Mouse (Mus musculus): ENCODE results near the gene Mgat4a. TPM values are rescaled to one million over a fixed set of nuclear protein-coding genes. Genes with fewer than 3 reads are reported as not detected.

Mgat4a gene
- polyA plus RNA-seq, 2 experiments, result 6.8 to 9.0 TPM

- no peak for ATAC-seq (ENCODE audit: low FRiP score, low read depth)
- H3K27me3 ChIP-seq (ENCODE audit: control insufficient read depth, insufficient read depth, low read length), result no peaks in the 10 kb centered on the region
- no peak for DNase-seq (ENCODE audit: low spot score)
- H3K4me1 ChIP-seq (ENCODE audit: control insufficient read depth, insufficient read depth, low read length), result peaks cover 20% of the 10 kb centered on the region
- peaks cover 8% of the 10 kb centered on the region for H3K9me3 ChIP-seq (ENCODE audit: control insufficient read depth, low read length)
- TF ChIP-seq POLR2A (IDR thresholded peaks at IDR 0.05; ENCODE audit: borderline replicate concordance, extremely low read depth, insufficient read depth, insufficient read length), result no peak
- no peak overlapping the region for H3K27ac ChIP-seq (replicated peaks; ENCODE audit: low read depth, low read length)
- 88% methylated on average over 2 of the region's 2 CpGs for WGBS
- H3K4me2 ChIP-seq (replicated peaks; ENCODE audit: low read depth, low read length, severe bottlenecking), result peak overlapping the region; percentile 66
- H3K36me3 ChIP-seq (ENCODE audit: control insufficient read depth, insufficient read depth, low read length), result peaks cover 38% of the 10 kb centered on the region
- peak overlapping the region; percentile 90 for H3K9ac ChIP-seq (ENCODE audit: low read depth, low read length, severe bottlenecking)
- peak overlapping the region; percentile 96 for H3K4me3 ChIP-seq (replicated peaks; ENCODE audit: low read length)
Observed at GRCm38 (mm10) chr1:37428911-37429310, 111.9 kb downstream of the Mgat4a start.

DNA sequence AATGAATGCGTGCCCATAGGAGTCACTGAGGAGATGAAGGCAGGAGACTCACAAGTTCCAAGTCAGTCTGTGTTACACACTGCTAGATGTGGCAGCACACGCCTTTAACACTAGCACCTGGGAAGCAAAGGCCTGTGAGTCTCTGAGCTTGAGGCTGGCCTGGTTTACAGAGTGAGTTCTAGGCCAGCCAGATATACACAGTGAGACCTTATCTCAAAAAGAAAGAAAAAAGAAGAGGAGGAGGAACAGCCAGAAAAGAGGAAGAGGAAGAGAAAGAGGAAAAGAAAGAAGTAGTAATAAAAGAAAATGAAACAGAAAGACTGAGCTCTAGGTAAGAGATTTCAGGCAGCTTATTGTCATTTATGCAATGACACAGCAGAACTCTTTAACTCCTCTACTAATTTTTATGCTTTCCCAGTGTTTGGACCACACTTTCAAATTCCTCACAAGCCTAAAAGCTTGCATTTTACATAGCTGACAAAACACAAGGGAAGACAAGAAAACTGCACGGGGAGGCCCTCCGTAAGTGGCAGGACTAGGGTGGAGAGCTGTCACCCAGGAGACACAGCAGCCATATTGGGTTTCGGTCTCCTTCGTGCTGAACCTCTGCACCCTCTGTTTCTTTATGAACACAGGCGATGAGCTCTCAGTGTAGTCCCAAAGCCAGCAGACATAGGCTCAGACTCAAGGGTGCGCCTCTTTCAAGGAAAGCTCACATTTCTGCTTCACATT is 113.5 kb downstream of the Mgat4a start:
- Histone ChIP-seq H3K27ac (replicated peaks; ENCODE audit: low read depth, low read length) (no peak overlapping the region), H3K9ac (ENCODE audit: low read depth, low read length, severe bottlenecking) (no peak overlapping the region), H3K9me3 (ENCODE audit: control insufficient read depth, low read length) (peaks cover 10% of the 10 kb centered on the region), H3K27me3 (ENCODE audit: control insufficient read depth, insufficient read depth, low read length) (no peaks in the 10 kb centered on the region), H3K4me2 (replicated peaks; ENCODE audit: low read depth, low read length, severe bottlenecking) (no peak overlapping the region), H3K36me3 (ENCODE audit: control insufficient read depth, insufficient read depth, low read length) (peaks cover 23% of the 10 kb centered on the region), H3K4me3 (replicated peaks; ENCODE audit: low read length) (no peak overlapping the region), H3K4me1 (ENCODE audit: control insufficient read depth, insufficient read depth, low read length) (peaks cover 20% of the 10 kb centered on the region)
- no peak for TF ChIP-seq POLR2A (IDR thresholded peaks at IDR 0.05; ENCODE audit: borderline replicate concordance, extremely low read depth, insufficient read depth, insufficient read length)
- WGBS, result 94% methylated on average over 8 of the region's 8 CpGs
- ATAC-seq (ENCODE audit: low FRiP score, low read depth), result no peak
- DNase-seq (ENCODE audit: low spot score), result no peak

DNA sequence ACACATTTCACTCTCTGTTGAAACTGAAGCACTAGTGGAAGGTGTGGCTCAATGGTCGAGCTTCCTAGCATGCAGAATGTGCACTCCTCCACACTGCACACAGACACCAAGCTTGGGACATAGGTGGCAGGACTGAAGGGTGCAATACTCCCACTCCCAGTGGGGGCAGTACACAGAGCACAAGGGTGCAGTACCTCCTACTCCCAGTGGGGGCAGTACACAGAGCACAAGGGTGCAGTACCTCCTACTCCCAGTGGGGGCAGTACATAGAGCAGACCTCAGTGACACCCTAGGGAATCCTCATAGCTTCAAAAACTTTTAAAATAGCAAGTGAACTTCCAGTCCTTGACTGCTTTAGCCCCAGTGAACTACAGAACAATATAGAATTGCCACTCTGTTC is 121.4 kb downstream of the Mgat4a start:
- H3K27me3 ChIP-seq (ENCODE audit: control insufficient read depth, insufficient read depth, low read length), result no peaks in the 10 kb centered on the region
- no peak overlapping the region for H3K27ac ChIP-seq (replicated peaks; ENCODE audit: low read depth, low read length)
- H3K9ac ChIP-seq (ENCODE audit: low read depth, low read length, severe bottlenecking), result no peak overlapping the region
- H3K4me1 ChIP-seq (ENCODE audit: control insufficient read depth, insufficient read depth, low read length), result no peaks in the 10 kb centered on the region
- DNase-seq (ENCODE audit: low spot score) (no peak), ATAC-seq (ENCODE audit: low FRiP score, low read depth) (no peak)
- H3K36me3 ChIP-seq (ENCODE audit: control insufficient read depth, insufficient read depth, low read length), result peaks cover 32% of the 10 kb centered on the region
- no peak overlapping the region for H3K4me3 ChIP-seq (replicated peaks; ENCODE audit: low read length)
- 95% methylated on average over 1 of the region's 1 CpGs for WGBS
- TF ChIP-seq POLR2A (IDR thresholded peaks at IDR 0.05; ENCODE audit: borderline replicate concordance, extremely low read depth, insufficient read depth, insufficient read length), result no peak
- peaks cover 7% of the 10 kb centered on the region for H3K9me3 ChIP-seq (ENCODE audit: control insufficient read depth, low read length)
- H3K4me2 ChIP-seq (replicated peaks; ENCODE audit: low read depth, low read length, severe bottlenecking), result no peak overlapping the region

- Histone ChIP-seq H3K27ac (replicated peaks; ENCODE audit: low read depth, low read length) (no peak overlapping the region), H3K4me3 (replicated peaks; ENCODE audit: low read length) (no peak overlapping the region), H3K4me2 (replicated peaks; ENCODE audit: low read depth, low read length, severe bottlenecking) (no peak overlapping the region), H3K9me3 (ENCODE audit: control insufficient read depth, low read length) (no peaks in the 10 kb centered on the region), H3K36me3 (ENCODE audit: control insufficient read depth, insufficient read depth, low read length) (peaks cover 29% of the 10 kb centered on the region), H3K4me1 (ENCODE audit: control insufficient read depth, insufficient read depth, low read length) (no peaks in the 10 kb centered on the region), H3K9ac (ENCODE audit: low read depth, low read length, severe bottlenecking) (no peak overlapping the region), H3K27me3 (ENCODE audit: control insufficient read depth, insufficient read depth, low read length) (no peaks in the 10 kb centered on the region)
- TF ChIP-seq POLR2A (IDR thresholded peaks at IDR 0.05; ENCODE audit: borderline replicate concordance, extremely low read depth, insufficient read depth, insufficient read length), result no peak
- 79% methylated on average over 1 of the region's 1 CpGs for WGBS
- ATAC-seq (ENCODE audit: low FRiP score, low read depth), result no peak
- no peak for DNase-seq (ENCODE audit: low spot score)
Observed at GRCm38 (mm10) chr1:37415394-37415793, 125.4 kb downstream of the Mgat4a start.

- no peaks in the 10 kb centered on the region; the same call in 1 of the 2 replicates for H3K4me1 ChIP-seq (ENCODE audit: control insufficient read depth, insufficient read depth, low read length)
- TF ChIP-seq POLR2A (IDR thresholded peaks at IDR 0.05; ENCODE audit: borderline replicate concordance, extremely low read depth, insufficient read depth, insufficient read length), result no peak
- no peak overlapping the region for H3K9ac ChIP-seq (ENCODE audit: low read depth, low read length, severe bottlenecking)
- no peaks in the 10 kb centered on the region for H3K27me3 ChIP-seq (ENCODE audit: control insufficient read depth, insufficient read depth, low read length)
- no peak overlapping the region for H3K27ac ChIP-seq (replicated peaks; ENCODE audit: low read depth, low read length)
- H3K4me3 ChIP-seq (replicated peaks; ENCODE audit: low read length), result no peak overlapping the region
- no peaks in the 10 kb centered on the region for H3K9me3 ChIP-seq (ENCODE audit: control insufficient read depth, low read length)
- no peak for DNase-seq (ENCODE audit: low spot score)
- H3K36me3 ChIP-seq (ENCODE audit: control insufficient read depth, insufficient read depth, low read length), result no peaks in the 10 kb centered on the region
- no peak overlapping the region for H3K4me2 ChIP-seq (replicated peaks; ENCODE audit: low read depth, low read length, severe bottlenecking)
- no peak for ATAC-seq (ENCODE audit: low FRiP score, low read depth)
Observed at GRCm38 (mm10) chr1:37409647-37410046, 131.2 kb downstream of the Mgat4a start.

Data from limb, embryonic 14.5 days (tissue).